Mouse (Mus musculus) embryonic facial prominence, embryonic 12.5 days (tissue): Measurements from ENCODE around the gene Hand1. TPM values are rescaled to one million over a fixed set of nuclear protein-coding genes. Genes with fewer than 3 reads are reported as not detected.
A peak's percentile ranks its signal among the peaks of the same experiment; 100 is the strongest.
"Not testable (repeated sequence)": the region's sequence is repeated elsewhere in the genome, so short reads cannot be mapped to it uniquely, and the experiment has no call there.

Experiments
- ATAC-seq: fragments of 200-750 bp; cut with Nextera tagmentation; 2 replicates; pipeline ENCODE4 v1.8.0; 2017; ENCODE audit not compliant: insufficient number of reproducible peaks, insufficient read depth, low FRiP score, low TSS enrichment
- H3K27ac ChIP-seq: fragments of 300-500 bp; sonication (generic); 2 replicates; pipeline ENCODE4 v1.5.1; 2016; ENCODE audit warnings: mild to moderate bottlenecking
- H3K27me3 ChIP-seq: fragments of 300-500 bp; sonication (generic); 2 replicates; pipeline ENCODE4 v1.6.1; 2016; ENCODE audit warnings: mild to moderate bottlenecking, moderate library complexity
- H3K36me3 ChIP-seq: fragments of 300-500 bp; sonication (generic); 2 replicates; pipeline ENCODE4 v1.6.1; 2016; ENCODE audit warnings: mild to moderate bottlenecking
- H3K4me1 ChIP-seq: fragments of 300-500 bp; sonication (generic); 2 replicates; pipeline ENCODE4 v1.6.1; 2016
- H3K4me2 ChIP-seq: fragments of 300-500 bp; sonication (generic); replicated peaks from 2 replicates; pipeline ENCODE4 v1.6.1; 2016; ENCODE audit warnings: mild to moderate bottlenecking, moderate library complexity
- H3K4me3 ChIP-seq: fragments of 300-500 bp; sonication (generic); 2 replicates; pipeline ENCODE4 v1.5.1; 2016; ENCODE audit warnings: mild to moderate bottlenecking
- H3K9ac ChIP-seq: fragments of 300-500 bp; sonication (generic); 2 replicates; pipeline ENCODE4 v1.6.1; 2016; ENCODE audit warnings: mild to moderate bottlenecking, moderate library complexity
- H3K9me3 ChIP-seq: fragments of 300-500 bp; sonication (generic); 2 replicates; pipeline ENCODE4 v1.6.1; 2016; ENCODE audit warnings: mild to moderate bottlenecking, moderate library complexity
- WGBS: fragments of 180-500 bp; shearing (Covaris S2); methylation state at CpG from one replicate; pipeline ENCODE4 v1.1.7; 2016; 5-methylcytosine and 5-hydroxymethylcytosine counted together
- polyA plus RNA-seq: library from polyadenylated mRNA; unstranded; fragments of >200 nt; fragmentation: Nextera tagmentation; extraction: Ambion mirVana; gene quantifications from 2 replicates; pipeline ENCODE4 v1.2.1, GENCODE M21; 2016

Gene Hand1
- polyA plus RNA-seq, 1 experiment from 2014 or later = 5.4 TPM

DNA sequence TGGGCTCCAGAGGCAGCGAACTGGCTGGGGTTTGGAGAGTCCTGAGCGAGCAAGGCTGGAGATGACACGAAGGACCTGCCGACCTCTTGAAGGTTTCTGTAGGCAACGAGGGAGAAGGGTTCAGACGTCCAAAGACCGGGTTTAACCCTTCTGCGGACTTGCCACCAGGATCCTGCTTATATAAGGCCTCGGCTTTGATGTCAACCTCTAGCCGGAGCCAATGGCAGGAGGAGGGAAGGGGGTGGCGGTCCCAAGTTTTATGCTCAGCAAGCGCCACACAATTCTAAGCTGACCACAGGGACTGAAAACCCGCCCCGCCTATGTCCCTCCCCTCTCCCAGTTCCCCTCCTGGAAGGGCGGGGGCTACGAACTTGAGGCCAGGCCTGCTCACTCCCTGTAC, 757 bp downstream of the Hand1 start:
- H3K4me3 ChIP-seq = 0 out of 2 replicates have a peak overlapping the region, but pooled peaks have one; percentile 19
- no peak for ATAC-seq
- H3K4me1 ChIP-seq = peaks cover 18% of the 10 kb centered on the region
- H3K27me3 ChIP-seq = peaks cover 97% of the 10 kb centered on the region
- no peaks in the 10 kb centered on the region for H3K36me3 ChIP-seq
- H3K27ac ChIP-seq = no peak overlapping the region
- no peaks in the 10 kb centered on the region for H3K9me3 ChIP-seq
- WGBS = 4% methylated on average over 16 of the region's 16 CpGs
- H3K4me2 ChIP-seq = no peak overlapping the region
- no peak overlapping the region for H3K9ac ChIP-seq

DNA sequence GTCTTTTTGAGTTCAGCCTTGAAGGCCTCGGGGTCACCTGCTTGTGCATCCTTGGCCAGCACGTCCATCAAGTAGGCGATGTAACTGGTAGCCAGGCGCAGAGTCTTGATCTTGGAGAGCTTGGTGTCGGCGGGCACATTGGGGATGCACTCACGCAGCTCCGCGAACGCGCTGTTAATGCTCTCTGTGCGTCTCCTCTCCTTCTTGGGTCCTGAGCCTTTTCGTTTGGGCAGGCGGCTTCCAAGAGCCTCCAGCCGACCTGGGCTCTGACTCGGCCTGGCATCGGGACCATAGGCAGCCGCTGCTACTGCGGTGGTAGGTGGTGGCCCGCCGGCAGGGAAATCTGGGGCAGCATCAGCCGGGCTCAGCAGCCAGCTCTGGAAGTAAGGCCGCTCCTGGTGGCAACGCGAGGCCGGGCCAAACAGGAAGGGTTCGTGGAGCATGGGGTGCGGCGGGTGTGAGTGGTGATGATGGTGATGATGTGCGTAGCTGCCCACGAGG, 1.3 kb downstream of the Hand1 start:
- WGBS = 3% methylated on average over 31 of the region's 31 CpGs
- H3K4me2 ChIP-seq = no peak overlapping the region

DNA sequence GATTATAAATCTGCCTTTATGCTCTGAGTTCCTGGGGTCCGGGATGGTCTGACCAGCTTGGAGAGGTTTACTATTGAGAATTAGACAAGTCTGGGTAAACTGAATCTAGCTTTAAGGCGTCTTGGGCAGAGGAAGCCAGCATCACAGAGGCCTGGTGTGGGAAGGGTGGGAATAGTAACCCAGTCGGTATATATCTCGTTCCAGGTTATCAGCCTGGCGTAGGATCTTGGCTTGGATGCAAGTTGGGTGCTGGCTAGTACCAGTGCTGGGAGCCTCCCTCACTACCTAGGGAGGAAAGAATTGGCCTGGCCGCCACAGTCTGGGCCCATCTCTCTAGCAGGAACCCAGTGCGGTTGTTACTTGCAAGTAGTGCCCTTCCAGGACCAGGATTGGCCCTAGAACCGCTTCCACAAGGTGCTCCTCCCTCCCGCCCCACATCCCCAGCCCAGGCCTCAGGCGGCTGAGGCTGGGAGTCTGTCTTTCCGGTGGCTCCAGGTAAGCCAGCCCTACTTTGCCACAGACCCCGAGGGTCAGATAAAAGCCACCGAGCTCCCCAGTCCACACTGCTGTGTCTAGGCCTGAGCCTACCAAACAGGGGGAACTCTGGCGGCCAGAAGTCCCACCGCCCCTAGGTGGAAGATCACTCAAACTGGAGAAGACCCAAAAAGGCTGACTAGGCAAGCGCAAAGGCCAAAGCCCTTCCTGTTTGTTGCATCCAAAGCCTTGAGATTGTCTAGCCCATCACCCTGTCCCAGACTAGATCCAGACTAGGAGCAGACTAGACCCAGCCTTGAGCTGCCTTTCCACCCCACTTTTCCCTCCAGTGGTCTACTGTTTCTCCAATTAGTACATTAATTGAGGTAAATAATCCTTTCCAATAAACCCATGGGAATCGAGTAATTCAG, 2.5 kb downstream of the Hand1 start:
- no peak for ATAC-seq
- Histone ChIP-seq H3K9me3 (no peaks in the 10 kb centered on the region), H3K27ac (no peak overlapping the region), H3K4me3 (peak overlapping the region; percentile 11), H3K4me1 (peaks cover 17% of the 10 kb centered on the region), H3K36me3 (no peaks in the 10 kb centered on the region), H3K27me3 (peaks cover 89% of the 10 kb centered on the region), H3K9ac (no peak overlapping the region), H3K4me2 (no peak overlapping the region)
- 12% methylated on average over 17 of the region's 17 CpGs for WGBS

More for the DNA sequence above, 1.3 kb downstream of the Hand1 start:
- H3K4me3 ChIP-seq = peak overlapping the region; percentile 19; the same call in 1 of the 2 replicates
- H3K36me3 ChIP-seq = no peaks in the 10 kb centered on the region
- no peak overlapping the region for H3K27ac ChIP-seq
- no peak for ATAC-seq
- no peak overlapping the region for H3K9ac ChIP-seq
- H3K4me1 ChIP-seq = peaks cover 17% of the 10 kb centered on the region
- H3K27me3 ChIP-seq = peaks cover 97% of the 10 kb centered on the region
- H3K9me3 ChIP-seq = no peaks in the 10 kb centered on the region

DNA sequence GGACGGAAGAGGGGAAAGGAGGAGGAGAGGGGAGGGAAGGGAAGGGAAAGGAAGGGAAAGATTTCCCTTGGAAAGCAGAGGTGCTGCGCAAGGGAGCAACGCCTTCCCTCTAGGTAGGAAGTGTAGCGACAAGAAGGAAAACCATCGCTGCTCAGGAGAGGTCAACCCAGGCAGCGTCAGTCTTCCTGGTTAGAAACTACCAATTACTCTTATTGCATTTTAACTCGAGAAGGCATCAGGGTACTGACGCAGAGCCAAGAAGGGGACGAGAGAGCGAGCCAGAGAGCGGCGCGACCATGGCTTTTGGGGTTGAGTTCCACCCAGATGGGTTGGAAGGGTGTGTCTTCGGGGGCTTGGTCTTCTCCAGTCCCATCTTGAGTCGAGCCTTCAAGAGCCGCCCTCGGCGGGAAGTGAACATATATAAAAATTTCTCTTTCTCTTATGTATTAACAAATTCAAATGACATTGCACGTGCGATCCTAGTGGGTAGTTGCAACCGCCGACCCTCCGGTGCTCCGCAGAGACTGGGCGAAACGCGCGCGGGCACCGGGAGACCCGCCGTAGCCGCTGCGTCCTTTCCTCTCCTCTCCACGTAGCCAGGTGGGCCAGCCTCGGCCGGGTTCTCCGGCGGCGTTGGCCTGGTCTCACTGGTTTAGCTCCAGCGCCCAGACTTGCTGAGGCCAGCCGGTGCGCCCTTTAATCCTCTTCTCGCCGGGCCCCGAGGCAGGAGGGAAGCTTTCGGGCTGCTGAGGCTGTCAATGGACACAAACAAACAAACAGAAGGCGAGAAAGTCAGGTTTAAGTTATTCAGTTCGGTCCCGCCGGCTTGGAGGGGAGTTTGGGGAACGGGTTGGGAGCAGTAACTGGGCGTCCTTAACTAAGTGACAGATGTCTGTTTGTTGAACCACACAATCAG, 3.4 kb downstream of the Hand1 start:
- Histone ChIP-seq H3K9ac (no peak overlapping the region; the same call in 1 of the 2 replicates), H3K4me2 (peak overlapping the region; percentile 29; the same call in 1 of the 2 replicates), H3K9me3 (no peaks in the 10 kb centered on the region), H3K27ac (no peak overlapping the region), H3K36me3 (no peaks in the 10 kb centered on the region), H3K27me3 (peaks cover 88% of the 10 kb centered on the region), H3K4me1 (peaks cover 17% of the 10 kb centered on the region), H3K4me3 (peak overlapping the region; percentile 11)
- 2% methylated on average over 53 of the region's 53 CpGs for WGBS
- no peak for ATAC-seq

DNA sequence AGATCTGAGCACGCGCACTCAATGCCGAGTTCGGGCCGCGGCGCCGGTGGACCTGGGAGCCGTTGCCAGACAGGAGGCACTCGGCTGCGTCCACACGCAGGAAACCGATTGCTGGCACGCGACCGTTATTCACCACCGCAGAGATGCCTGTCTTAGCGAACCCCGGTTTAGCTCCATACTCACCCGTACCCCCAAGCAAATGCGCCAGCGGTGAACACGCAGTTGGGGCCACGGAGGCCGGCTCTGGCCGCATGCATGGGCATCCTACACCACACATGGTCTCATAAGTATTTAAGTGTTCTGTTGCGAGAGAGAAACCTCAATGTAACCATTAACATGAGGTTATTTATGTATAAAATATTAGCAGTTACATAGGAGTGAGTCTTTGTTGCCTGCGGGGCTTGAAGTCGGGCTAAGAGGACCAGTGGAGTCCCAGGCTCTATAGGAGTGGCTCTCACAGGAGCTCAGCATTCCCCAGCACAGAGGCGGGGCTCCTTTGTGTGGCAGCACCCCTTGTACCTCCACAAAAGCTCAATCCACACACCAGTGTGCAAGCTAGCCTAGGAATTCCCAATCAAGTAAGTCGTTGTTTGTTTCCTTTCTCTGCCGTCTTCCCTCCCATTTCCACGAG, 4.6 kb downstream of the Hand1 start:
- ATAC-seq = no peak
- Histone ChIP-seq H3K4me2 (peak overlapping the region; percentile 51), H3K27ac (0 out of 2 replicates have a peak overlapping the region, but pooled peaks have one; percentile 36), H3K36me3 (no peaks in the 10 kb centered on the region), H3K27me3 (peaks cover 82% of the 10 kb centered on the region), H3K4me3 (peak overlapping the region; percentile 29), H3K9me3 (no peaks in the 10 kb centered on the region), H3K9ac (peak overlapping the region; percentile 39; the same call in 1 of the 2 replicates), H3K4me1 (peaks cover 12% of the 10 kb centered on the region)
- WGBS = 1% methylated on average over 33 of the region's 33 CpGs

DNA sequence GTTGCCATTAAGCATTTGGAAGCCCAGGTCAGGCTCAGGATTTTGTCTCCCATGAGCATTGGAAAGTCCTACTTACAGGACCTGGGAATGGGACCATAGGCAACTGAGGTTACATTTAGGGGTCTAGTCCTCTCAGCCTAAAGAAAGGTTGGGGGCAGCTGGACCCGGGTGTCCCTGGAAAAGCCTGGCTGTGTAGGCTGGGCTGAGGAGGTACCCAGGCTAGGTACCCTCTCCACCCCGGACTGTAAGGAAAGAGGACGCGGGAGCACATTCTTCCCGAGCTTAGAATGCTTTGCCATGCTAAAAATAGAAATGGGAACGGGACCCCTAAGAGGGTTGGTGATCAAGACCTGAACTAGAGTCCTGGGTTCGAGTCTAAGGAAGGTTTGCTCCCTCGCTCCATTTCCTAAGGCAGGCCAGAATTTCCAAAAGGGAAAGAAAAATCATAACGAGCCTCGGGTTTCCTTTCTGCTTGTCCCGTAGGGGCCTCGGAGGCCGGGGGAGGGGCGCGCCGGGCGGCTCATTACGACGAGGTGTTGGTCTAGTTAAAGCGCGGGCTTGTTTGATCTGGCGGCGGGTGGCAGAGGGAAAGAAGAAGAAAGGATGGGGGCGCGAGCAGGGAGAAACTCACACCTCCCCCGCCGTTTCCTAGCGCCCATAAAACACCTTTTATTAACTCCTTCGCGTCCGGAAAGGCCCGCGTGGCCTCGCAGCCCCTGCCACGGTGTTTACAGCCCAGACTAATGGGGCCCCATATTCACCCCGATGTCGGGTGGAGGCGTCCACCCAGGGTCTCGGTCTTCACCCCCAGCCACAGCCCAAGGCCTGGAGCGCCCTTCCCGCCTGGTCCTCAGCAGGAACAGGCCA, 5.3 kb downstream of the Hand1 start:
- Histone ChIP-seq H3K27ac (no peak overlapping the region), H3K4me3 (peak overlapping the region; percentile 29), H3K36me3 (no peaks in the 10 kb centered on the region), H3K27me3 (peaks cover 75% of the 10 kb centered on the region), H3K4me2 (peak overlapping the region; percentile 51), H3K4me1 (peaks cover 12% of the 10 kb centered on the region), H3K9ac (peak overlapping the region; percentile 39; the same call in 1 of the 2 replicates), H3K9me3 (no peaks in the 10 kb centered on the region)
- 2% methylated on average over 41 of the region's 41 CpGs for WGBS
- no peak for ATAC-seq

DNA sequence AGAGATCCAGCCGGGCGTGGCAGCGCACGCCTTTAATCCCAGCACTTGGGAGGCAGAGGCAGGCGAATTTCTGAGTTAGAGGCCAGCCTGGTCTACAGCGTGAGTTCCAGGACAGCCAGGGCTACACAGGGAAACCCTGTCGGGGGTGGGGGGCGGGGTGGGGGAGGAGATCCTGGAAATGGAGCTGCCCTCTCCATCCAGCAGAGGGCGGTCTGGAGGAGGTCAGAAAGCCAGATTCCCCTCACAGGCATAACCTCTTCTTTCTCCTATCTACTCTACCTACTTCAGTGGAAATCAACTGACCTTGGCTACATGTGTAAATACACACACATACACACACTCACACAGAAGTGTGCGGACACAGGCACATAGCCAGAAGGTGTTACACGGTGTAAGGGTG, 7.4 kb downstream of the Hand1 start:
- not testable (repeated sequence) for H3K36me3 ChIP-seq, H3K4me2 ChIP-seq, H3K9me3 ChIP-seq, ATAC-seq, H3K4me3 ChIP-seq, H3K27ac ChIP-seq, H3K9ac ChIP-seq
- peaks cover 54% of the 10 kb centered on the region for H3K27me3 ChIP-seq
- 46% methylated on average over 11 of the region's 11 CpGs for WGBS
- peaks cover 12% of the 10 kb centered on the region for H3K4me1 ChIP-seq

DNA sequence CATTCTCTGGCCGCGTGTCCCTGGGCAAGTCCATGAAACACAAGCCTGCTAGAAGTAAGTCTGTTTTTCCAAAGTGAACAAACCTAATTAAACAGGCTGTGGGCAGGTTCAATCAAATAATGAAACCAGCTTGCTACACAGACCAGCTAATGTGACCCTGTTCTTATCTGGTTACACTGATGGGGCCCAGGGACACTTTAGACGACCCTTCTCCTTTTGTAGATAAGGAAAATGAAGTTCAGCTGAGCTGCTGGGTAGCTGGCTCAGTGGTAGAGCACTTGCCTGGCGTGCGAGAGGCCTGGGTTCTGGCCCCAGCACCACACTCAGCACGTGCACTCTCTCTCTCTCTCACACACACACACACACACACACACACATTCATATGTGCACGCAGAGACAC, 8.9 kb downstream of the Hand1 start:
- Histone ChIP-seq H3K4me3 (no peak overlapping the region), H3K27ac (no peak overlapping the region), H3K4me1 (peaks cover 12% of the 10 kb centered on the region), H3K27me3 (peaks cover 39% of the 10 kb centered on the region), H3K9me3 (no peaks in the 10 kb centered on the region), H3K4me2 (no peak overlapping the region), H3K36me3 (no peaks in the 10 kb centered on the region), H3K9ac (no peak overlapping the region)
- 62% methylated on average over 7 of the region's 7 CpGs for WGBS
- no peak for ATAC-seq

DNA sequence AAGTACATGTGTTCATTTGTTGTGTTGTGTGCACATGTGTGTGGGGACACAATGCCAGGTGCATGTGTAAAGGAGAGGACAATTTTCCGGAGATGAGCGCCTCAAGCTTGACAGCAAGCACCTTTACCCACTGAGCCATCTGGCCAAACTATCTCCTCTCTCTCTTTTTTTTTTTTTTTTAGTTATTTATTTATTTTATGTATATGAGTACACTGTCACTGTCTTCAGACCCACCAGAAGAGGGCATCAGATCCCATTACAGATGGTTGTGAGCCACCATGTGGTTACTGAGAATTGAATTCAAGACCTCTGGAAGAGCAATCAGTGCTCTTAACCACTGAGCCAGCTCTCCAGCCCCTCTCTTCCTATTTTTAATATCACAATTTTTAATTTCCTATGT, 9.5 kb downstream of the Hand1 start:
- H3K36me3 ChIP-seq, H3K4me3 ChIP-seq, ATAC-seq, H3K27ac ChIP-seq, H3K9ac ChIP-seq, H3K4me2 ChIP-seq, H3K9me3 ChIP-seq: not testable (repeated sequence)
- H3K4me1 ChIP-seq = peaks cover 11% of the 10 kb centered on the region
- H3K27me3 ChIP-seq = peaks cover 35% of the 10 kb centered on the region
- 95% methylated on average over 2 of the region's 2 CpGs for WGBS

DNA sequence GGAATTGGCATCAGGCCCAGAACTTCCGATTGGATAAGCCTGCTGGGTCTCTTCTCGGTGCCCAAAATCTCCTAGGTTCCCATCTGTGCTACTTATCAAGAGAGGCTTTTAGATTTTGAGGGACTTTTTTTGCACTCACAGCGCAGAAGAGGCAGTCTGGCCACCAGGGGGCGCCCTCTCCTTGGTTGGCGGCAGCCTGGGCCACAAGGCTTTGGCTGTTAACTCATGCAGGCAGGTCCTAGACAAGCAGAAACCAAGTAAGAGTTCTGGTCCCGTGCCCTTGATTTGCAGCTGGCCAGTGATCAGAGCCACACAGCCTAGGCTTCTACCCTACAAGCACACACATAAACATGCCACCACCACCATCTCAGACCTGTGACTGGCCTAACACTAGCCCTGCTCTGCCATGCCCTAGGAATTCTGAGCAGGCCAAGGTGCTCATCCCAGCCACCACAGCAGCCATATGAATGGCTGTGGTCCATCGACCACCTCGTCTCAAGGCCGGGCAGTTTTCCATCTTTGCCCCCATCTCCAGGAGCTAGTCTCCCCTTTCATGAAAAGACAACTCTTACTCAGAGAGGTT, 12.5 kb downstream of the Hand1 start:
- Histone ChIP-seq H3K27me3 (peaks cover 12% of the 10 kb centered on the region), H3K9ac (no peak overlapping the region), H3K9me3 (no peaks in the 10 kb centered on the region), H3K4me1 (no peaks in the 10 kb centered on the region), H3K4me2 (no peak overlapping the region), H3K4me3 (no peak overlapping the region), H3K27ac (no peak overlapping the region), H3K36me3 (0 out of 2 replicates have a peak, but pooled peaks cover 3% of the 10 kb centered on the region)
- 30% methylated on average over 9 of the region's 9 CpGs for WGBS
- ATAC-seq = no peak
